Mouse (Mus musculus) urinary bladder, adult 2 months (tissue): ENCODE results near the gene Atn1. TPM values are rescaled to one million over a fixed set of nuclear protein-coding genes. Genes with fewer than 3 reads are reported as not detected.

Source experiments
- DNase-seq: peaks from one replicate; pipeline ENCODE4 v3.0.0; 2022; ENCODE audit warnings: low spot score
- polyA plus RNA-seq: library from polyadenylated mRNA; depleted of rRNA; stranded (reverse); fragments of >200 nt; gene quantifications from 2 replicates; pipeline ENCODE4 v1.2.3, GENCODE M21; 2012

The Atn1 gene
- polyA plus RNA-seq, 1 experiment, result 11.3 TPM

GRCm38 (mm10) chr6:124740888-124741761, 15.2 kb downstream of the Atn1 start, which contains the start of gene Grcc10:
TSS of gene Grcc10 (minus strand) at chr6:124741374.
- DNase-seq, result peak; percentile 81

GRCm38 (mm10) chr6:124740211-124740887, 16.0 kb downstream of the Atn1 start:
- DNase-seq, result no peak

- no peak for DNase-seq
Measured at GRCm38 (mm10) chr6:124739231-124739796, 17.0 kb downstream of the Atn1 start.

- DNase-seq, result peak; percentile 56
Measured at GRCm38 (mm10) chr6:124738511-124739023, 17.8 kb downstream of the Atn1 start, which contains the start of gene Ptpn6. TSS of gene Ptpn6 (minus strand) at chr6:124738714.

- DNase-seq, result no peak
Measured at GRCm38 (mm10) chr6:124737040-124737439, 19.3 kb downstream of the Atn1 start.

- DNase-seq, result no peak
Measured at GRCm38 (mm10) chr6:124734417-124734816, 21.9 kb downstream of the Atn1 start.

- DNase-seq, result no peak
Measured at GRCm38 (mm10) chr6:124732476-124733370, 23.6 kb downstream of the Atn1 start.

- DNase-seq, result no peak
Measured at GRCm38 (mm10) chr6:124731038-124731437, 25.3 kb downstream of the Atn1 start.

GRCm38 (mm10) chr6:124729850-124730705, 26.2 kb downstream of the Atn1 start:
- no peak for DNase-seq

- no peak for DNase-seq
Measured at GRCm38 (mm10) chr6:124728621-124729020, 27.7 kb downstream of the Atn1 start.

- no peak for DNase-seq
Measured at GRCm38 (mm10) chr6:124724472-124724871, 31.9 kb downstream of the Atn1 start.

- no peak for DNase-seq
Measured at GRCm38 (mm10) chr6:124723541-124723940, 32.8 kb downstream of the Atn1 start.

- no peak for DNase-seq
Measured at GRCm38 (mm10) chr6:124722876-124723473, 33.3 kb downstream of the Atn1 start.

GRCm38 (mm10) chr6:124720904-124721303, 35.4 kb downstream of the Atn1 start:
- DNase-seq, result no peak

GRCm38 (mm10) chr6:124719354-124719978, 36.9 kb downstream of the Atn1 start:
- no peak for DNase-seq

GRCm38 (mm10) chr6:124718703-124719102, 37.6 kb downstream of the Atn1 start:
- DNase-seq, result no peak

- no peak for DNase-seq
Measured at GRCm38 (mm10) chr6:124717968-124718367, 38.4 kb downstream of the Atn1 start.

GRCm38 (mm10) chr6:124716864-124717490, 39.3 kb downstream of the Atn1 start:
- no peak for DNase-seq

GRCm38 (mm10) chr6:124712918-124713317, 43.4 kb downstream of the Atn1 start:
- no peak for DNase-seq
